Mouse (Mus musculus): ENCODE data around the gene Zcchc2.

Zcchc2 gene

GRCm38 (mm10) chr1:105990138-105990821 is at the start of gene Zcchc2:
Zcchc2 (plus strand) TSS chr1:105990406.
- peak; percentile 98 to 99 for DNase-seq

DNA sequence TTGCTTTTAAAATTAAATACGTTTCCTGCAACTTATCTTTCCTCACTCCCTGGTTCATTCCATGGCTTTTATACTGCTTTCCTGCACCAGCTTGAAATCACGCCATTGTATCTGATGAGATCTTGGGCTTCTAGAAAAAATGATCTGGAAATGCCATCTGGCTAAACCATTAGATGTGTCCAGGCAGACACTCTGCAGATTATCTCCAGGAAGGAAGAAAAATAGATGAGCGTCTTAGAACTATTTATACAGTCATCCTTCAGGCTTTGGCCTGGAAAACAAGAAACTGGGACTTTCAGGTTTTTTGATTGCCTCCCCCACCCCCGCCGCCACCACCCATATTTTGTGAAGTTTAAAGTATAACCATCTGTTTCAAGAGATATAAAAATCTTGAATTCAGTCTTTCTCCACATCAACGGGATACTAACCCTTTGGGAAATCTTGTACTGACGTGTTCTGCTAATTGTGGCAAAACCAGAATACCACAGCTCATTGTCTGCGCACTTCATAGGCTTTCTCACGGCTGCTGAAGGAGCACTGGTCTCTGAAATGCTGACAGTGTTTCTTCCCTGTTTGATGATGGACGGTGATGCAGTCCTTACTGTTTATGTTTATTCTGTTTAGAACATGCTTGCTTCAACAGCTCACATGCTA is 45.2 kb upstream of the Zcchc2 start:
- no peak for DNase-seq

DNA sequence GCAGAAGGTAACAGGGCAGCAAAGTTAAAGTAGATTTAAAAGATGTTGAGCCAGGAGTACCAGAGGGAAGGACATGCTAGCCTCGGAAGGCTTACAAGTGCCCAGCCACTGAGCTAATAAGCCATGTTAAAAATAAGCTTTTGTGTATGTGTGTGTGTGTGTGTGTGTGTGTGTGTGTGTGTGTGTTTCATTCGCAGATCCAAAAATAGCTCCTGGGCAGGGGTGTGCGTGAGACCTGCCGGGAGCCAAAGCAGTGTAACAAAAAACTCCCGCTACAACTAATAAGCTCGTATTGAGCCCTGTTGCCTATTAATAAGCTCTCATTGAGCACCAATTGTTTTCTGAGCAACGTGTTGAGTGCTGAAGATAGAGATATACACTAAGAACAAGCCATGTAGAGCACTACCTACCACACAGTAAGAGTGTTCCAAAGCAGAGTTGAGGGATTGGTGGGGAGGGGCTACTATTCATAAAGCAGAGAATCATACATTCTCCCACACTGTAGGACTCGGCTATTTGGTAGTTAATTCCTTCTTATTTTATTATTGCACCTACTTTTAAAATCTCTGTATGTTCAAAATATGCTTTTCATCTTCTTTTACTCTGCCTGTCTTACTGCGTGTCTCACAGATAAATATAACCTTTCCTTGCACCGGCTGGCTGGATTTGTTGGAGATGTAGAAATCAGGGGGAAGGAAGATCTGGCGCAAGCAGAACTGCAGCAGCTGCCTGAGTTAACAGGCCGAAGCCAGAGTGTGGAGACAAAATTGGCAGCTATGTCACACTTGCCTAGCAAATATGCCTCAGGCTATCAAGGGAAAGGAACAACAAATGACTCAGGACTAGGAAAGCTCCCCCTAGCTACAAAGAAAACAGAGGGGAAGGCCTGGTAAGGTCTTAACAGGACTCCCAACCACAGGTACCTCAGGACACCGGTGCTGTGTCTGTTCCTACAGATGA is 43.3 kb upstream of the Zcchc2 start:
- peak; percentile 14 to 15 for DNase-seq

GRCm38 (mm10) chr1:105948352-105948751 is 41.9 kb upstream of the Zcchc2 start:
- DNase-seq, result no peak

DNA sequence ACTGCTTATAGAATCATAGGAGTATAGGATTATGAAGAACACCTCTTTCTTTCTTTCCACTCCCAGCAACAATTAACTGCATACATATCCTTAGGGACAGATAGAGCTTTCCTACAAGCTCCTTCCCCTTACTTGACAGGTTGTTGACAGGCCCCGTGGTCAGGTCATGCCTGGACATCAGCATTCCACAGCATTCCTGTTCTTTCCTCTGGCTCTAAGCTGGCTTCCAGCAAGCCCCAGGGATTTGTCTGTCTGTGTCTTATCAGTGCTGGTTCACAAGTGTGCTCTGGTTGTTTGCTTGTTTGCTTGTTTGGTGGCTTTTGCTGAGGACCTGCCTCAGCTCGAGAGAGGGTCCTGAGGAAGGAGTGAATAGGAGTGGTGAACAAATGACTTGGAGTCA is 36.6 kb upstream of the Zcchc2 start:
- no peak for DNase-seq

DNA sequence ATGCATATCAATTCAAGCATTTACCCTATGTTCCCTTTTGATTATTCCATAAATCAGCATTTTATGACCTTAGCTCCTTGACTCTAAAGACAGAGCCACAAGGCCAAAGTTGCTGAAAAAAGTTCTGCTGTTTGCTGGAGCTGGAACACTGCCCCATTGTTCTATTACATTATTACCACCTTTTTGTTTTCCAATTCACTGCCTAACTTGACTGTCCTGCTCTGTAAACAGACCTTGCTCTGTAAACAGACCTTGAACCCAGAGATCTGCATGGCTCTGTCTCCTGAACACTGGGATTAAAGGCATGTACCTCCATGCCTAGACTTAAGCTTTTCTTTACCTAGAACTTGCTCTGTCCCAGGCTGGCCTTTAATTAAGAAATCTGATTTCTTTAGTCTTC is 36.2 kb upstream of the Zcchc2 start:
- DNase-seq, result no peak

DNA sequence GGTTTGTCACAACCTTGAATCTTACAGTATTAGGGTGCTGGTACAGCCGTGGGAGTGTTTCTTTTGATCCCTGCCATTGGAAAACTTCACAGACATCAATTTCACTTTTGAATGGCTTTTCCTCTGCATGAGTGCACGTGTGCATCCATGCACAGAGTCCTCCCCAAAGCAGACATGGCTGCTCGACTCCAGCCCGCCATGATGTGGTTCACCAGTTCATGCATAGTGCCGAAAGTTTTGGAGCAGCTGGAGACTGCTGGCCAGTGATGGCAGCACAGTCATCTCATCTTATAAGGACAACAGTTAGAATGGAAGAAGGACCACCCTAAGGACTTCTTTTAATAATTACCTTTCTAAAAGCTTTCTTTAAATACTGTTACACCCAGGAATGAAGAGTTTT is 34.1 kb upstream of the Zcchc2 start:
- no peak for DNase-seq

- DNase-seq, result no peak
Observed at GRCm38 (mm10) chr1:105961472-105961871, 28.7 kb upstream of the Zcchc2 start.

DNA sequence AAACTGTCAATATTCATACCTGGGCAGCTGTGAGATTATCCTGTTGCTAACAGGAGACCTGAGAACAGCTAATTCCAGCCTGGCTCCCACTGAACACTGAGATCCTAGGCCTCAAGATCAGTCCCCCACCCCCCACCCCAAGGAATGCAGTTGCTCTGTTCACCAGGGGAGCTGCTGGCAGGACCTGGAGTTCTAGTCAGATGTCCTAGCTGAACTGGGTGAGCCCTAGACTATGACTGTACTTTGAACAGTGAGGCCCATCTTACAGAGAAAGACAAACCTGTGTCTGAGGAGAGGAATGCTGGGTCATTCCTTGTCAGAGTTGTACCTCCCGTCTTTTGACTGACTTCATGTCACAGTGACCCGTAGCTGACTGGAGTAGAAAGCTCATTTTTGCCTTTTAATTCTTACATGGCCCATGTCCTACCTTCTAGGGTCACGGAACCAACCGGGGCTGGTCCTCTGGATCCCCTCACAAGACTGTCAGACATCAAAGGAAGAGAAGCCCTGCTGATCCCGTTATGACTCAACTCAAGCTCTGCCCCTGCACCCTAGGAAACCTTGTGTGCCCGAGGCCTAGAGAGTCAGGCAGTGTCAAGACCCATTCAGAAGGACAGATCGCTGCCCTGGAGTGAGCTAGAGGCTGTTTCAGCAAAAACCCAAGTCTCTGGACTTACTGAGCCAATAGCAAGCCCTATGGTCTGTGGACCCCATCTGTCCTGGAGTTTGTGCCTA is 28.0 kb upstream of the Zcchc2 start:
- no peak for DNase-seq

DNA sequence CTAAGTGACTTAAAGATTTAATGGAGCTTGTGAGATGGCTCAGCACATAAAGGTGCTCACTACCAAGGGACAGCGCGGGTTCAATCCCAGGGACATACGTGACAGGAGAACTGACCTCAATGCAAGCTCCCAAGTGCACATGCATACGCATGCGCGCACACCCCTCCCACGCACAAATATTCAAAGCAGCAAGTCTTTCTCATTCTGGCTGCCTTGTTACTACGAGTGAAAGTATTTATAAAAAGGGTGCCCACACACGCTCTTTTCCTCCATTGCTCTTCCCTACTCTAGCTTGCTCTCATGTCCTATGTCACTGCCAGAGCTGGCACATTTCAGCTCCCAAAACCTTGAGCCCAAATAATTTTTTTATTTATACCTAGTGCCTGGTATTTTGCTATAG is 27.4 kb upstream of the Zcchc2 start:
- no peak for DNase-seq

GRCm38 (mm10) chr1:105964514-105964913 is 25.7 kb upstream of the Zcchc2 start:
- no peak for DNase-seq

DNA sequence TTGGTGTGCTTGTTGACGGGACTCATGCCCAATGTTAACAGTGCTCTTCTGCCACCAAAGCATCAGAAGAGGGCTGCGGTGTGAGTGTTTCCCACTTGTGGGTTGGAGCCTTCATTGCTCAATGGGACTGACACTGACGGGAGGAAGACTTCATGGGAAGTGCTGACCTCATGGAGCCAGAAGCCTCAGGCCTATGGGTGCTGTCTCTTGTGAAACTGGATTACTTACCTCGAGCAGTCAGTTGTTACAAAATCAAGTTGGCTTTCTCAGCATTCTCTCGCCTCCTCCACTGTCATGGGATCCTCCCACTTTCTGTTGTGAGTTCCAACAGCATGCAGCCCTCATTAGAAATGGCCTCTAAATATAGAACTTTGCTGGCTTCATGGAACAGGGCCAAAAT is 25.0 kb upstream of the Zcchc2 start:
- no peak for DNase-seq

DNA sequence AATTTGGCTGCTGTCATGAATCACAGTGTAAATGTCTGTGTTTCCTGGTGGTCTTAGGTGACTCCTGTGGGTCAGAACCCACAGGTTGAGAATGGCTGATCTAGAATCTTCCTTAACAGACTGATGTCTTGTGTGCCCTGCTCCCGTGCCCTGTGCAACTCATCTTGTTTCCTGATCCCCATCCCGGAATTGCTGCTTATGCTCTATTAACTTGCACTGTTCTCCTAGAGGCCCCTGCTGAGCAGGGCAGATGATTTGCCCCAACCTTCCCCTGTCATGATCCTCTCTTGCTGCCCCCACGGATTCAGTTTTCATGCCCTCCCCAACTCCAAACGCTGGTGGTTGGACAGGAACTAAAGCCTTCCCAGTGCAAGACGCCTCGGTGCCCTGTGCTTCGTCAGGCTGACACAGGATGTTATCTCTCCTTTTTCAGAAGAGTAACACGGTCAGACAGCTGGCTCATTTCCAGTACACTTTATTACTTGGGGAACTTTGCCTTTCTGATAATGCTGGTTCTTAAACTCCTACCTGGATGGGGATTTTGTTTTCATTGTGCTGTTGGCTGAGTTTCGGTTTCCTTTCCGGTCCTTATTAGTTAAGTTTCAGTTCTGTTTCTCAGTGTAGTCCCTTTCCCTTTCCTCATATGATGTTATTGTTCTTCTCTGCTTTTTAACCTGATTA is 18.6 kb upstream of the Zcchc2 start:
- DNase-seq, result no peak

DNA sequence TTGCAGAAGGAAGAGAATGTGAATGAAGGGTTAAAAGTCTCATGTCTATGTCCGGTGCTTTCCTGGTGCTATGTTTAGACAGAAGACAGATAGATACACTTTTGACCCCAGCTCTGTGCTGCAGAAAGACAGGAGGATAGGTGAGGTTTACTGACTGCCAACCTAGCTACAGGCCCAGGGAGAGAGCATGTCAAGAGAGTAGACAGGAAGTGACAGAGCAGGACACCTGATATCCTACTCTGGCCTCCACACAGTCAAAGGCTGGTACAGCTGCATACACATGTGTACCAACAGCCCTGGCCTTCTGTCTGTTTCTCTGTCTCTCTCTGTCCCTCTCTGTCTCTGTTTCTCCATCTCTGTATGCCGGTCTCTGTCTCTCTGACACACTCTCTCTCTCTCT is 16.2 kb upstream of the Zcchc2 start:
- no peak for DNase-seq

- DNase-seq, result no peak
Observed at GRCm38 (mm10) chr1:105977446-105978094, 12.6 kb upstream of the Zcchc2 start.

GRCm38 (mm10) chr1:105980849-105981610 is 9.2 kb upstream of the Zcchc2 start:
- no peak for DNase-seq

- no peak for DNase-seq
Observed at GRCm38 (mm10) chr1:105982496-105983364, 7.5 kb upstream of the Zcchc2 start.

GRCm38 (mm10) chr1:105984172-105984571 is 6.0 kb upstream of the Zcchc2 start:
- no peak for DNase-seq

DNA sequence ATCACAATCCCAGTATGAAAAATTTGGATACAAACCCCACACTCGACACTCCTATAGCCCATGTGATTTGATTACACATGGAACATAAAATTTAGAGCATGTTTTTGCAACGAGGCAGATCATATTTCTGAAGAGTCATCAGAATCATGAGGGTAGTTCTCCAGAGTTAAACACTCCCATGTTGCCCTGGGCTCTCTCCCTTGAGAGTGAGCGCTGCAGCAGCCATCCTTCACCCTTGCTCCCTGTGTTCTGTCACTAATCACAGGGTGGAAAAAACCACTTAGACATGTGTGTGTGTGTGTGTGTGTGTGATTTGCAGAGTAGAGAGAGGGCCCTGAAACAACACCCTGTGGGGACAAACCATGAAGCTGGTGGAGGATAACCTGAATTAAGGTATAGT is 2.0 kb upstream of the Zcchc2 start:
- no peak for DNase-seq

Data from cerebellum, postnatal 36 days (tissue).